Mouse (Mus musculus) stomach, embryonic 14.5 days (tissue): ENCODE measurements around the gene Plekha7. TPM values are rescaled to one million over a fixed set of nuclear protein-coding genes. Genes with fewer than 3 reads are reported as not detected.
A peak's percentile ranks its signal among the peaks of the same experiment; 100 is the strongest.

Experiments
- ATAC-seq: fragments of 200-750 bp; cut with Nextera tagmentation; 2 replicates; pipeline ENCODE4 v1.8.0; 2017; ENCODE audit warnings: low read depth, moderate TSS enrichment; ENCODE audit not compliant: insufficient number of reproducible peaks, insufficient read depth, low FRiP score
- H3K27ac ChIP-seq: fragments of 300-500 bp; sonication (generic); 2 replicates; pipeline ENCODE4 v1.5.1; 2014; ENCODE audit warnings: mild to moderate bottlenecking, low read length, moderate library complexity, mixed read lengths
- H3K27me3 ChIP-seq: fragments of 300-500 bp; sonication (generic); 2 replicates; pipeline ENCODE4 v1.6.1; 2014; ENCODE audit warnings: low read length, control low read depth, mixed read lengths; ENCODE audit not compliant: control insufficient read depth, insufficient read depth
- H3K36me3 ChIP-seq: fragments of 300-500 bp; sonication (generic); 2 replicates; pipeline ENCODE4 v1.6.1; 2014; ENCODE audit warnings: mild to moderate bottlenecking, control low read depth, low read length, moderate library complexity, mixed read lengths; ENCODE audit not compliant: control insufficient read depth, insufficient read depth
- H3K4me1 ChIP-seq: fragments of 300-500 bp; sonication (generic); 2 replicates; pipeline ENCODE4 v1.6.1; 2014; ENCODE audit warnings: low read length, control low read depth, mixed read lengths; ENCODE audit not compliant: control insufficient read depth, insufficient read depth
- H3K4me2 ChIP-seq: fragments of 300-500 bp; sonication (generic); replicated peaks from 2 replicates; pipeline ENCODE4 v1.6.1; 2014; ENCODE audit warnings: low read depth, low read length, control low read depth
- H3K4me3 ChIP-seq: fragments of 300-500 bp; sonication (generic); 2 replicates; pipeline ENCODE4 v1.5.1; 2014; ENCODE audit warnings: low read depth, low read length, control low read depth
- H3K9ac ChIP-seq: fragments of 300-500 bp; sonication (generic); replicated peaks from 2 replicates; pipeline ENCODE4 v1.6.1; 2014; ENCODE audit warnings: low read depth, mild to moderate bottlenecking, control low read depth, low read length, moderate library complexity, mixed read lengths
- H3K9me3 ChIP-seq: fragments of 300-500 bp; sonication (generic); 2 replicates; pipeline ENCODE4 v1.6.1; 2016; ENCODE audit warnings: low read depth, low read length, control low read depth; ENCODE audit not compliant: control insufficient read depth
- WGBS: fragments of 180-500 bp; shearing (Covaris S2); extraction: QIAGEN DNeasy Blood & Tissue Kit; methylation state at CpG from one replicate; pipeline ENCODE4 v1.1.7; 2014; 5-methylcytosine and 5-hydroxymethylcytosine counted together
- polyA plus RNA-seq: library from polyadenylated mRNA; unstranded; fragments of >200 nt; fragmentation: Nextera tagmentation; extraction: Ambion mirVana; gene quantifications from 2 replicates; pipeline ENCODE4 v1.2.1, GENCODE M21; 2014

The Plekha7 gene
- 11.5 and 12.4 TPM in 2 replicates for polyA plus RNA-seq

GRCm38 (mm10) chr7:116307871-116308631 lies at the start of gene Plekha7:
Gene Plekha7, minus strand, starts transcription at chr7:116308376.
- under 1% methylated on average over 65 of the region's 65 CpGs for WGBS
- H3K4me2 ChIP-seq = peak within 1 kb of the TSS; percentile 90

GRCm38 (mm10) chr7:116336226-116336625 lies 28.1 kb upstream of the Plekha7 start:
- H3K4me1 ChIP-seq = 0 out of 2 replicates have a peak, but pooled peaks cover 3% of the 10 kb centered on the region
- H3K36me3 ChIP-seq = peaks cover 27% of the 10 kb centered on the region
- no peak overlapping the region for H3K9ac ChIP-seq
- WGBS = 21% methylated on average over 1 of the region's 1 CpGs
- H3K4me3 ChIP-seq = no peak overlapping the region
- no peak for ATAC-seq
- no peak overlapping the region for H3K4me2 ChIP-seq
- no peak overlapping the region for H3K27ac ChIP-seq
- H3K27me3 ChIP-seq = no peaks in the 10 kb centered on the region
- no peaks in the 10 kb centered on the region for H3K9me3 ChIP-seq

More at GRCm38 (mm10) chr7:116307871-116308631, at the start of gene Plekha7:
- H3K4me1 ChIP-seq = 0 out of 2 replicates have a peak, but pooled peaks cover 3% of the 10 kb centered on the region
- peak within 1 kb of the TSS; percentile 34 for H3K9ac ChIP-seq
- H3K27ac ChIP-seq = peak within 1 kb of the TSS; percentile 79
- peak; percentile 87 for ATAC-seq
- H3K36me3 ChIP-seq = no peaks in the 10 kb centered on the region
- H3K9me3 ChIP-seq = no peaks in the 10 kb centered on the region
- H3K27me3 ChIP-seq = no peaks in the 10 kb centered on the region; the same call in 1 of the 2 replicates
- H3K4me3 ChIP-seq = peak within 1 kb of the TSS; percentile 66

GRCm38 (mm10) chr7:116335133-116335532 lies 27.0 kb upstream of the Plekha7 start:
- peak overlapping the region; percentile 87; the same call in 1 of the 2 replicates for H3K4me3 ChIP-seq
- H3K9me3 ChIP-seq = no peaks in the 10 kb centered on the region
- H3K4me2 ChIP-seq = peak overlapping the region; percentile 65
- 52% methylated on average over 6 of the region's 6 CpGs for WGBS
- 0 out of 2 replicates have a peak, but pooled peaks cover 3% of the 10 kb centered on the region for H3K4me1 ChIP-seq
- H3K27me3 ChIP-seq = no peaks in the 10 kb centered on the region
- H3K36me3 ChIP-seq = peaks cover 30% of the 10 kb centered on the region
- ATAC-seq = no peak
- H3K27ac ChIP-seq = no peak overlapping the region
- H3K9ac ChIP-seq = no peak overlapping the region

GRCm38 (mm10) chr7:116334669-116335038 lies 26.5 kb upstream of the Plekha7 start:
- H3K27me3 ChIP-seq = no peaks in the 10 kb centered on the region
- WGBS = 18% methylated on average over 8 of the region's 8 CpGs
- ATAC-seq = no peak

GRCm38 (mm10) chr7:116333713-116334668 lies 25.8 kb upstream of the Plekha7 start, which contains the start of gene Rps13:
Gene Rps13, minus strand, starts transcription at chr7:116334195.
- Histone ChIP-seq H3K27me3 (no peaks in the 10 kb centered on the region), H3K4me1 (0 out of 2 replicates have a peak, but pooled peaks cover 3% of the 10 kb centered on the region), H3K4me2 (peak within 1 kb of the TSS; percentile 65), H3K9ac (peak within 1 kb of the TSS; percentile 93), H3K27ac (peak within 1 kb of the TSS; percentile 78), H3K9me3 (no peaks in the 10 kb centered on the region), H3K36me3 (peaks cover 29% of the 10 kb centered on the region), H3K4me3 (peak within 1 kb of the TSS; percentile 87)
- under 1% methylated on average over 78 of the region's 78 CpGs for WGBS
- peak; percentile 99 for ATAC-seq

More at GRCm38 (mm10) chr7:116334669-116335038, 26.5 kb upstream of the Plekha7 start:
- Histone ChIP-seq H3K4me1 (0 out of 2 replicates have a peak, but pooled peaks cover 3% of the 10 kb centered on the region), H3K4me2 (peak overlapping the region; percentile 65), H3K4me3 (peak overlapping the region; percentile 87), H3K27ac (no peak overlapping the region), H3K9me3 (no peaks in the 10 kb centered on the region), H3K36me3 (peaks cover 31% of the 10 kb centered on the region), H3K9ac (peak overlapping the region; percentile 71)

GRCm38 (mm10) chr7:116331246-116331645 lies 23.1 kb upstream of the Plekha7 start:
- H3K4me3 ChIP-seq = no peak overlapping the region
- no peak overlapping the region for H3K27ac ChIP-seq
- WGBS = 90% methylated on average over 2 of the region's 2 CpGs
- no peak for ATAC-seq
- H3K9ac ChIP-seq = no peak overlapping the region
- H3K9me3 ChIP-seq = no peaks in the 10 kb centered on the region
- 0 out of 2 replicates have a peak, but pooled peaks cover 3% of the 10 kb centered on the region for H3K4me1 ChIP-seq
- H3K4me2 ChIP-seq = no peak overlapping the region
- H3K36me3 ChIP-seq = peaks cover 29% of the 10 kb centered on the region
- no peaks in the 10 kb centered on the region for H3K27me3 ChIP-seq

GRCm38 (mm10) chr7:116329858-116330257 lies 21.7 kb upstream of the Plekha7 start:
- Histone ChIP-seq H3K4me1 (0 out of 2 replicates have a peak, but pooled peaks cover 3% of the 10 kb centered on the region), H3K9me3 (no peaks in the 10 kb centered on the region), H3K4me3 (no peak overlapping the region), H3K4me2 (no peak overlapping the region), H3K27me3 (no peaks in the 10 kb centered on the region), H3K36me3 (peaks cover 29% of the 10 kb centered on the region), H3K27ac (no peak overlapping the region), H3K9ac (no peak overlapping the region)
- WGBS = 87% methylated on average over 4 of the region's 4 CpGs
- ATAC-seq = no peak

- Histone ChIP-seq H3K4me1 (0 out of 2 replicates have a peak, but pooled peaks cover 3% of the 10 kb centered on the region), H3K4me2 (no peak overlapping the region), H3K36me3 (peaks cover 29% of the 10 kb centered on the region), H3K9ac (no peak overlapping the region), H3K27me3 (no peaks in the 10 kb centered on the region), H3K9me3 (no peaks in the 10 kb centered on the region), H3K27ac (no peak overlapping the region), H3K4me3 (no peak overlapping the region)
- ATAC-seq = no peak
- 69% methylated on average over 7 of the region's 7 CpGs for WGBS
Measured at GRCm38 (mm10) chr7:116328777-116329176, 20.6 kb upstream of the Plekha7 start.
